Mouse (Mus musculus) liver, postnatal 0 days (tissue): ENCODE data around the gene Hecw2.

Experiments used
- CTCF ChIP-seq: sonication (generic); IDR thresholded peaks from 2 replicates; pipeline ENCODE4 v1.5.1; 2016; ENCODE audit warnings: antibody characterized with exemption, low read depth
- EP300 ChIP-seq: IDR thresholded peaks from 2 replicates; pipeline ENCODE4 v1.6.1; 2016; ENCODE audit warnings: antibody characterized with exemption, low read depth, mild to moderate bottlenecking

DNA sequence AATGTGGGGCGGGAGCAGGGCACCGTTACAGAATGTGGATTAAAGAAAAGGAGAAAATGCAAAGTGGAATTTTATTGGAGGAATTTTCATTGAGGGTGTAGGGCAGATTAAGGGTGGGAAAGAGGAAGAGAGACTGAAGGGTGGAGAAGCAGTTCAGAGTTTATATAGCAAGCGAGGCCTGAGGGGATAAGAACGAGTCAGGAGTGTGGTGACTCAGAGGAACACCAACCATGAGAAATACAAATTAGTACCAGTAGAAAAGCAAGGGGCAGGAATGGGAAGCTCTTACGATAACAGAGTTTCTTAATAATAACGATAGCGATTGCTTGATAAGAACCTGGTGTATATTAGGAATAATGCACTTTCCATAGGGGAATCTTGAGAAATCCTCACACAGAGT lies 339.2 kb downstream of the Hecw2 start:
- TF ChIP-seq CTCF (no peak), EP300 (no peak)
